Mouse (Mus musculus): Measurements from ENCODE around the gene Col27a1.
A peak's percentile ranks its signal among the peaks of the same experiment; 100 is the strongest.

DNA sequence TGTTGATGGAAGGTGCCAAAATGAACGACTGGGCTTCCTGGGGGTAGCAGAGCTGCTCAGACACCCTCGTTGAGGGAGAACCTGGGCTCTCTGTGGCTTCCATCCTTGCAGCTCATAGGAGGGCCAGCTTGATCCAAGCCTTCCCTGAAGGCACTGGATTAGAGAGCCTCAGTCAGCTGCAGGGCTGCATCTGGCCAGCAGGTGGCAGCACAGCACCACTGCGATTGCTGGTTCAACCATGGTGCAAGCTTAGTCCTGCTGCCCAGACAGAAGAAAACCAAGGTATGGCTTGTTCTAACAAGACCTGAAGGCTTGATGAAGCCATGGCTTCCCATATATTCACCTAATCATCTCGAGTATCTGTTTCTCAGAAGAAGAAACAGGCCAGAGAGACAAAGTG lies 154.8 kb downstream of the Col27a1 start:
- TF ChIP-seq CTCF (IDR thresholded peaks at IDR 0.05; ENCODE audit: borderline replicate concordance, control insufficient read depth, extremely low read depth, insufficient read depth, low read length, poor library complexity) (peak; percentile 98), POLR2A (IDR thresholded peaks at IDR 0.05; ENCODE audit: control insufficient read depth, extremely low read depth, insufficient read depth, low read length, poor library complexity) (no peak)
